Mouse (Mus musculus) heart, adult 18-20 months (tissue): ENCODE measurements around the gene Eef1g. TPM values are rescaled to one million over a fixed set of nuclear protein-coding genes. Genes with fewer than 3 reads are reported as not detected.

Source experiments
- DNase-seq, 2 experiments: peaks; one replicate each; pipeline ENCODE4 v3.0.0; 2021 to 2022; ENCODE audit warnings: mixed read lengths in 1 of 2
- total RNA-seq, 2 experiments: library from RNA; stranded (reverse); gene quantifications; 2 replicates each; pipeline ENCODE4 v1.2.3; 2021

The Eef1g gene
- total RNA-seq, 2 experiments from 2014 or later = 239 to 257 TPM

GRCm38 (mm10) chr19:9025562-9026257 lies 58.9 kb downstream of the Eef1g start:
- DNase-seq = no peak

- DNase-seq = no peak
These were observed 59.8 kb downstream of the Eef1g start for GRCm38 (mm10) chr19:9026634-9027033.

GRCm38 (mm10) chr19:9027795-9028194 lies 61.0 kb downstream of the Eef1g start:
- DNase-seq = peak; percentile 67 to 81

Other genes with a start within 250 kb of the Eef1g start
- gene Slc3a2, start 243.7 kb upstream of the Eef1g start, total RNA-seq = 10 to 100 TPM; 42.4 to 48.1 TPM
- 10 to 100 TPM; 18.8 to 22.3 TPM for gene Wdr74, start 231.2 kb upstream of the Eef1g start, total RNA-seq
- under 1 TPM in 1 of 2 experiments, not detected in 1; 0.72 TPM for gene 1700092M07Rik, start 226.3 kb upstream of the Eef1g start, total RNA-seq
- 10 to 100 TPM; 21.3 to 27.1 TPM for gene Stx5a, start 225.6 kb upstream of the Eef1g start, total RNA-seq
- gene Nxf1, start 210.0 kb upstream of the Eef1g start, total RNA-seq = 10 to 100 TPM; 31.6 to 35.6 TPM
- gene Tmem223, start 196.0 kb upstream of the Eef1g start, total RNA-seq = 100 to 1,000 TPM; 133 to 134 TPM
- 10 to 100 TPM; 12.0 to 12.6 TPM for gene Tmem179b, start 192.6 kb upstream of the Eef1g start, total RNA-seq
- 1 to 10 TPM; 7.2 to 8.6 TPM for gene Taf6l, start 180.6 kb upstream of the Eef1g start, total RNA-seq
- gene Polr2g, start 168.5 kb upstream of the Eef1g start, total RNA-seq = 10 to 100 TPM; 58.3 to 60.9 TPM
- 1 to 10 TPM in 1 of 2 experiments, under 1 TPM in 1; 0.79 to 1.6 TPM for gene Zbtb3, start 164.5 kb upstream of the Eef1g start, total RNA-seq
- gene Ttc9c, start 147.7 kb upstream of the Eef1g start, total RNA-seq = 10 to 100 TPM; 13.6 to 18.3 TPM
- 10 to 100 TPM; 47.2 to 47.4 TPM for gene Hnrnpul2, start 147.0 kb upstream of the Eef1g start, total RNA-seq
- not detected for gene AC129217.1, start 137.3 kb upstream of the Eef1g start, total RNA-seq
- 10 to 100 TPM; 24.7 to 32.2 TPM for gene Bscl2, start 129.6 kb upstream of the Eef1g start, total RNA-seq
- gene Gng3, start 127.8 kb upstream of the Eef1g start, total RNA-seq = not detected
- gene Lrrn4cl, start 116.3 kb upstream of the Eef1g start, total RNA-seq = 1 to 10 TPM; 2.3 to 3.6 TPM
- gene Ubxn1, start 95.5 kb upstream of the Eef1g start, total RNA-seq = 100 to 1,000 TPM; 125 to 132 TPM
- 10 to 100 TPM; 55.9 to 62.8 TPM for gene Uqcc3, start 86.1 kb upstream of the Eef1g start, total RNA-seq
- gene Lbhd1, start 83.3 kb upstream of the Eef1g start, total RNA-seq = 1 to 10 TPM; 1.6 to 3.8 TPM
- not detected for gene Gm49403, start 83.1 kb upstream of the Eef1g start, total RNA-seq
- gene 1810009A15Rik, start 78.2 kb upstream of the Eef1g start, total RNA-seq = 10 to 100 TPM; 19.1 to 20.1 TPM
- 1 to 10 TPM in 1 of 2 experiments, not detected in 1; 3.4 TPM for gene Gm49416, start 78.1 kb upstream of the Eef1g start, total RNA-seq
- gene Ints5, start 74.0 kb upstream of the Eef1g start, total RNA-seq = 10 to 100 TPM; 11.2 to 11.5 TPM
- 10 to 100 TPM; 45.0 to 52.1 TPM for gene Ganab, start 69.0 kb upstream of the Eef1g start, total RNA-seq
- gene B3gat3, start 46.7 kb upstream of the Eef1g start, total RNA-seq = 10 to 100 TPM; 38.0 to 38.7 TPM
- 10 to 100 TPM; 25.7 to 34.7 TPM for gene Rom1, start 37.7 kb upstream of the Eef1g start, total RNA-seq
- 1 to 10 TPM; 5.7 to 7.6 TPM for gene Eml3, start 37.5 kb upstream of the Eef1g start, total RNA-seq
- gene Mta2, start 25.2 kb upstream of the Eef1g start, total RNA-seq = 10 to 100 TPM; 28.8 to 30.1 TPM
- 1 to 10 TPM; 8.2 to 9.5 TPM for gene Tut1, start 13.2 kb upstream of the Eef1g start, total RNA-seq
- gene Ahnak, start 22.2 kb downstream of the Eef1g start, total RNA-seq = 100 to 1,000 TPM; 341 to 356 TPM
- 10 to 100 TPM in 1 of 2 experiments, not detected in 1; 80.4 TPM for gene Scgb1a1, start 120.9 kb downstream of the Eef1g start, total RNA-seq
- 10 to 100 TPM; 33.8 to 36.0 TPM for gene Asrgl1, start 168.6 kb downstream of the Eef1g start, total RNA-seq